Mouse (Mus musculus) cortical plate, adult 2 months (tissue): ENCODE data around the gene Bmp6.

Experiments
- CTCF ChIP-seq: fragments of 200-500 bp; IDR thresholded peaks from 2 replicates; pipeline ENCODE4 v1.5.1; 2011; ENCODE audit warnings: mild to moderate bottlenecking, control low read depth, low read length; ENCODE audit not compliant: insufficient read depth; ENCODE audit errors: extremely low read depth
- POLR2A ChIP-seq: fragments of 200-500 bp; IDR thresholded peaks from 2 replicates; pipeline ENCODE4 v1.6.1; 2011; ENCODE audit warnings: mild to moderate bottlenecking, low read length, control low read depth; ENCODE audit not compliant: insufficient read depth; ENCODE audit errors: extremely low read depth

DNA sequence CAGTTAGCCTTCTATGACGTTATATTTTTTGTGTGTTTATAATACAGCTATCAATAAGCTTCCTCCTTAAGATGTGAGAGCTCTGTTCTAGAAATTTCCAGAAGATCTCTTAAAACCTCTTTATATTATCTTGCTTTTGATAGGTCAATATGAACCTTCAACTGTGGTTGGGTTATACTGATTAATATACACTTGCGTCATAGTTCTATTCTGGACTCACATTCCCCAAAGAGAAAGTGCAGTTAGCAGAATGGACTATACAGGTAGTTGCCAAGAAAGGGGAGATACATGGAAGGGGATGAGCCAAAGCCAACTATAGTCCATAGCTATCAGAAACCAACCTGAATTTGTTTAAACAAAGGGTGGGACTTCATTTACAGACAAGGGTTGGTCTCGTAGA lies 33.8 kb upstream of the Bmp6 start:
- TF ChIP-seq POLR2A = no peak
- no peak for TF ChIP-seq CTCF
